Mouse (Mus musculus) layer of hippocampus, adult 9-10 months (tissue): ENCODE data around the gene Cel.

Experiments
- DNase-seq: peaks from one replicate; pipeline ENCODE4 v3.0.0; 2022; ENCODE audit warnings: low spot score

Cel gene

GRCm38 (mm10) chr2:28585043-28585571 lies 21.9 kb upstream of the Cel start:
- peak; percentile 81 for DNase-seq

DNA sequence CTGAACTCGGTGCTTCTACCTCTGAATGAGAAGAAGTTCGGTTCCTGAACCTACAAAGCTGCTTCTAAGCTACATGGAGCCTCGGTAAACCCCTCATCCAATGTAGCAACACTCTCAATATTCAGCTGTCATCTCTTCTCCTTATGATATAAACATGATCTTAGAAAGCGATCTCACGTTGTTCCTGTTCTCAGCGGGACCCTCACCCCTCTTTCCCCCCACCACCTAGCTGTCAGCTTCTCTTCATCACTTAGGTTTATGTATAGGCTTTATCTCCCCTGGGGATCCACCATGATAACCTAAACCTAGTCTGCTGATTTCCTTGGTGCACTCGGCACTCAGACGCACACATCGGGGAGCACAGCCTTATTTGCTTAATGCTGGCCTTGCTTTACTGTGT lies 20.4 kb upstream of the Cel start, which contains the start of gene Gtf3c5:
Gene Gtf3c5, minus strand, starts transcription at position 101 of the 400 bp plus-strand sequence.
- DNase-seq, result no peak

DNA sequence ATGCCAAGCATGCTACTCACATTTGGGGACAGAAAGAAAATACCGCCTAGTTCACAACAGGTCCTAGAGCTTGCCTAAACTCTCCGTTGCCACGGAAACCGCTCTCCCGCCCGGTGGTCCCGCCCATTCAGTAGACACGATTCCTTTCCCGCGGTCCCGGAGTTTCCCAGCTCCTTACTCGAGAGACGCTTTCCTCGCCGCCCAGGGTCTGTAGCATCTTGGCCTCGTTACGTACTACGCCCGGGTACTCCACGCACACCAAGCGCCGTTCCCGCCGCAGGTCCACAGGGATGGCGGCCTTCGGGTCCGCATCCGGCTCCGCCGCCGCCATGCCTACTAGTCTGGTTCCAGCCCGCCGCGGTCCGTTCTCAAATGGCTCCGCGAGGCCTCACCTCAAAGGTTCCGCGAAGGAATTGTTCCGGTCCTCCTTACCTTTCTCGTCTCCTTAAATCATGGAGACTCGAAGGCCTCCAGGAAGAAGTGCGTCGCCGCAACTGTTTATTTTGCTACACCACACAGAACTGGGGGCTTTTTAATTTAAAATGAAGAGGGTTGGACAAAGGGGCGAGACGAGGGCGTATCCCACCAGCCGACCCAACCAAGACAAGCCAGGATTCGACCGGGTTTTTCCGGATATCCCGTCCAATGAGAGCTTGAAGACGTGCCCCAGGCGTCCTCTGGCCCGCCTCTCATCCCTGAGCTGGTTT lies 19.6 kb upstream of the Cel start:
- DNase-seq, result peak; percentile 89

- no peak for DNase-seq
Observed at GRCm38 (mm10) chr2:28578003-28578402, 14.8 kb upstream of the Cel start.

DNA sequence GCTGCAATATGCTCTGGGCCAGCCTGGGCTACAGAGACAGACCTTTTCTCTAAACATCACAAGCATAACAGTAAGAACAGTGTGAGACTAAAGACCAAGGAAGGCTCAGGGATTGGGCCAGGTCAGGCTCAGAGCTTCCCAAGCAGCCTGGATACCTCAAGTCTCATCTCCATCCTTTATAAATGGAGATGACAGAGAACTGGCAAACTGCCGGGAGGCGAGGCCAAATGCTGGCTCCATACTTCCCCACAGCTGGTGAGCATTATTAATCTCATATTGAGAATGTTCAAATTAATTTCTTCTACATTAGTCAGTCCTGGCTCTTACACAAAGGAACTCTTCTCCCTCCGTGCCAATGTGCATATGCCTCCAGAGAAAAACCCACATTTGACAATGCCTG lies 13.6 kb upstream of the Cel start:
- no peak for DNase-seq

- DNase-seq, result no peak
Observed at GRCm38 (mm10) chr2:28575341-28575740, 12.1 kb upstream of the Cel start.

- no peak for DNase-seq
Observed at GRCm38 (mm10) chr2:28569903-28570302, 6.7 kb upstream of the Cel start.

DNA sequence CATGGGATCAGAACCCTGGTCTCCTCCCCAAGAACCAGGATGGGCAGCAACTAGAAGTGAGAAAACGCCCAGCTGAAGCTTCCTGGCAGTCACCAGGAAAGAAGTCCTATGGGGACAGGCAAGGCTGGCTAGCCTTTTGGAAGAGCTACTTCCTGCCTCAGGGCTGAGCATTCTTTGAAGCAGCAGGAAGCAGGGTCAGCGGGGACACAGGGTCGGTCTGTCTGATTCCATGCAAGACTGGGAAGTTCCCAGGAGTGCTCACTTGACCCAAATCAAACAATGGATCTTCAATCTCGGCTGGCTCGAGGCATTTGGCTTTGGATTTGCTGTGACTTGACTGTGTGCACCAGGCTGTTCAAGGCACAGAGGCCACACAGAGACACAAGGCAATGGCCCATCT lies 3.3 kb upstream of the Cel start:
- DNase-seq, result no peak

DNA sequence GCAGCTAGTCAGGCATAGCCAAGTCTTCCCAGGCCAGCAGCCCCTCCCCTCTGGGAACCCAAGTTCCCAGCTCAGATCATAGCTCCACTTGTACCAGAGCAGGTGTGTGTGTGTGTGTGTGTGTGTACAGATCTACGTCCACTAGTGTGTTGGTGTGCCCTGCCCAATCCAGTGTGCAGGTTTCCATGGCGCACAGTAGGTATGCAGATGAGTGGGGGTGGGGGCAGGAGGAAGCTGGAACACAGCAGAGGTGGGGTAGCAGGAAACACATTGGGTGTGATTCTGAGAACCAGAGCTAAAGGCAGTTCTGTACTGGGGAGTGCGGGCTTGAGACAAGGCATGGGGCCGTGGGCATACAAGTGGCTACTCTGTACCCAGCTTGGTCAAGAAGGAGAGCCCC lies 1.2 kb upstream of the Cel start:
- DNase-seq, result no peak

DNA sequence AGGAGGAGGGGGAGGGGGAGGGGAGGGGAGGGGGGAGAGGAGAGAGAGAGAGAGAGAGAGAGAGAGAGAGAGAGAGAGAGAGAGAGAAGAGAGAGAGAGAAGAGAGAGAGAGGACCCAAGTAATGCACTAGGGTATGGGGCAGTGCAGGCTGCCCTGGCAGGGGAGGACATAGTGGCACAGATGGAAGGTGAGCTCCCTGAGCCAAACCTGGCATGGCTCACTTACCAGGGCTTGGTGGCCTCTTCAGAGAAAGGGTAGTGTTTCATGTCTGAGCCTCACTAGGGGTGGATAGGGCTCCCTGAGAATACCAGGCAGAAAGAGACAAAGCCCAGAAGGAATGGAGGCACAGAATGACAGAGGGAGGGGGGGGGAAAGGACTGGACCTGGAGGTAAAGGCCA lies 627 bp upstream of the Cel start:
- DNase-seq, result no peak

DNA sequence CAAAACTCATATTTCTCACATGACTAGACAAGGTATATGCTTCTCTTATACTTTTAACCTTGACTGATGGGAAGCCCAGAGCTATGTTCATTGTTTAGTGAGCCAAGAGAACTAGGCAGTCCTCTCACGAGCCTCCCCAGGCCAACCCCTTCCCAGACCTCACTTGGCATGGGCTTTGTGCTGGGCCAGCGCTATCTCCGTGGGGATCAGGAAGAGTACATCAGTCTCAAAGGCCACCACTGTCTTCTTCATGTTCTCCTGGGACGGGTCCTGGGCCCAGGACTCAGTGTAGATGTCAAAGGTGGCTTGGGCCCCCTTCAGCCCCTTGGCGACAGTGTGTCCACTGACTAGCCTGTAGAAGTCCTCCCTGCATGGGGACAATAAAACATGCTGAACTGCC lies 5.8 kb downstream of the Cel start:
- no peak for DNase-seq

- no peak for DNase-seq
Observed at GRCm38 (mm10) chr2:28552301-28552700, 10.9 kb downstream of the Cel start.

GRCm38 (mm10) chr2:28549157-28549556 lies 14.0 kb downstream of the Cel start:
- DNase-seq, result no peak

DNA sequence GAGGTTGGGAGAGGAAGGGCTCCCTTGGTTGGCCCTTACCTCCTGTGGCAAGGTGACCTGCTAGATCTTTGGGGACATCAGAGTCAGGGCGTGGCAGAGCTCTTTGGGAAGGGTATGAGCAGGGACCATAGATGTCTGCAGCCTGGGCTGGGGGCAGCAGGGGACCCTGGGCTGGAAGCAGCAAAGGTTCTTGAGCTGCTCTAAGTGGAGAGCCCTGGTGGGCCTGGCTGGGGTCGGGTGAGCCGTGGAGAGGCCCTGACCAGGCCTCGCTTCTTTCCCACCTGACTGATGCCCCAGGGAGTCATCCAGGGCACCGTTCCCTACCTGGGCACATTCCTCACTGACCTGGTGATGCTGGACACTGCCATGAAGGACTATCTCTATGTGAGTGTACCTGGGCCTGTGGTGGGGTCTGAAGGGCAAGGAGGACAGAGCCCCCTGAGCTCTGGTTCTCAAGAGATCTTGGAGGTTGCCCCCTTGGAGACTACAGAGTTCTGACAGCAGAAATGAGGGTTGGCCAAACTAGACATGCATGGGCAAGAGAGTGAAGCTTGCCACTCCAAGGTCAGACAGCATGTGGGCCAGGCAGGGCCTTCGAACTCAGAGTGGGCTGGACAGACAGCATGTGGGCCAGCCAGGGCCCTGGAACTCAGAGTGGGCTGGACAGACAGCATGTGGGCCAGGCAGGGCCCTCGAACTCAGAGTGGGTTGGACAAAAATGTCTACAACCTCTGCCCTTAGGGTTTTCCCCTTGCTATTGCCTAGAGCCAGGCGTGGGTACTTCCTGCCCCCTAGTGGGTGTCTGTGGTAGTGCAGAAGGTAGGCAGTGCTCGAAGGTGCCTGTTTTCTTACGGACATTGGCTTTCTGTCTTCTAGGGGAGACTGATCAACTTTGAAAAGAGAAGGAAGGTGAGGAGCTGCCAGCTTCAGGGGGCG lies 15.7 kb downstream of the Cel start:
- no peak for DNase-seq

DNA sequence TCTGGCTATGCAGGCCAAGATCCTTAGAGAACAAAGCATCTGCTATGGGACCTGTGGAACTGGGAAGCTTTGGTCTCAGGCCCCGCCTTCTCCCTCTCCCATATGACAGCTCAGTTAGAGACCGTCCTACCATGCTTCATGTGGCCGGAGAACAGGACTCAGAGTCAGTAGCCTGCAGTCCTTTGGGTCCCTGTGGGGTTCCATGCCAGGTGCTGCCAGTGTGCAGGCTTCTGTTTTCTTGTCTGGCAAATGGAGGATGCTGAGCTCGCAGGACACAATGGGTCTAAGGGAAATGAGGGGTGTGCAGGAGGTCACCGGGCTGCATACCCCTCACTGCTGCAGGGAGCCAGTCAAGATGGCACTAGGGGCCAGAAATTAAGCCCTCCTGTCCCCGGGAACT lies 16.6 kb downstream of the Cel start:
- DNase-seq, result no peak

DNA sequence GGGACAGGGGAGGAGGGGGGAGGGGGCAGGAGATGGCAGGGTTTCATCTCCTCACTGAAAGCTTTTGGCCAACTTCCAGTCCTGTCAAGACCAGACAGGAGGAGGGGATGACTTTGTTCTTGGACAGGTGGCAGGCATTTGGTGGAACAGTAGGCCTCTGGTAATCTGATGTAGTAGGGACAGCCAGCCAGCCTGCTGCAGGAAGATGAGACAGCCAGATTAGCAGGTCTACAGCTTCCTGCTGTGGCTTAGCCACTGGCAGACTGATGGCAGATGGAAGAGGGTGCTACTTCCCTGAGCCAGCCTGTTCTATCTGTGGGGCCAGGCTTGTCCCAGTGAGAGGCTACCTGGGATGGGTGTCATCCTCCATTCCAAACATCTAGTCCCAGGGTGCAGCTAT lies 17.2 kb downstream of the Cel start:
- DNase-seq, result no peak

- no peak for DNase-seq
Observed at GRCm38 (mm10) chr2:28543894-28544293, 19.3 kb downstream of the Cel start.

GRCm38 (mm10) chr2:28540587-28541227 lies 22.5 kb downstream of the Cel start:
- no peak for DNase-seq

DNA sequence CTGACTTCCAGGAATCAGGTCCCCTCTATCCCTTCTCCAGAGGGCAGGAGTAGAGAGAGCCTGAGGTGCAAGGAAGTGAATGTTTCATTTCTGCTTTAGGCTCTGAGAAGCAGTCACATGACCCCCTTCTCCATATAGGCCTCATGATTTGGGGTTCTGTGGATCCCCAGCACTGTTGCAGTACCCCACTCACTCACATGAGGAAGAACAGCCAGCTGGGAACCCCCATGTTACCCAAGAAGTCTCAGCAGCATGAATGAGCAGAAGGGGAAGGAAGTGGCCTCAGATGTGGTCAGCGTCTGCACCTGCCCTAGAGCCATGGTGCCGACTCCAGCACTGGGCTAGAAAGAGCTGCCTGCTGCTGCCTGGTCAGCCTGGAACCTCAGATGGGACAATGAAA lies 23.3 kb downstream of the Cel start:
- no peak for DNase-seq

DNA sequence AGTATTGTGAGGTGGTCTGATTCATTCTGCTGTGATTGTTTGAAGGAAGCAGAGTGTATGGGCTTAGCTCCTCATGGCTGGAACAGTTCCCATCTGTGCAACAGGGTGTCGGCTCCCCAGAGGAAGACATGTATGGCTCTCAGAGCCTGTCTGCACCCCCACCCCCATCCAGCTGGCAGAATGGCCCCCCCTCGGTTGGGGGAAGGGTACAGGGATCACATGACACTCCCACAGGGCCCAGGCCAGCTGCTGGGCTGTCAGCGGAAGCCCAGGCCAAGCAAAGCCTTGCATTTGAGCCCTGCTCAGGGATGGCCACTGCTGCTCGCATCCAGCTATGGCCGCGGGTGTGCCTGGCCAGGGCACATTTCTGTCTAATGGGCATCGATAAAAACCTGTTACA lies 24.0 kb downstream of the Cel start:
- no peak for DNase-seq

- no peak for DNase-seq
Observed at GRCm38 (mm10) chr2:28538817-28539128, 24.4 kb downstream of the Cel start.

- DNase-seq, result no peak
Observed at GRCm38 (mm10) chr2:28537995-28538816, 25.0 kb downstream of the Cel start.
